Mouse (Mus musculus): ENCODE data around the gene Rev1. TPM values are rescaled to one million over a fixed set of nuclear protein-coding genes. Genes with fewer than 3 reads are reported as not detected.

The Rev1 gene
- polyA plus RNA-seq, 1 experiment from 2014 or later, result 31.7 TPM

DNA sequence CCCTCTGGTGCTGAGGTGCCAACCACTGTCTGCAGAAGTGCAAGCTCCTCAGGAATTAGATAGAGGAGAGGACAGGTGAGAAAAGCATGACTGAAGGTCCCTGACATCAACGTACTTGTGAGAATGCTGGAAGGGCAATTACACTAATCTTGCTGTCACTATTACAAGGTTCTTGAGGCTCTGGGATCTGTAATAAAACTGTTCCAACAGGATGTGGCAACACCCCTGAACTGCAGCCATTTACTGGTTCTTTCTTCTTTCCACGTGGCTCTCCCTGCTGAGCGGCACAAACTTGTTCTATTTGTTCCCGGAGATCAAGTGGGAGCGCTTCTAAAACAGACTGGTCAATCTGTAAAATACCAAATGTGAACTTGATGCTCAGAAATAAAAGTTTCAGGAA is 74.4 kb downstream of the Rev1 start:
- ATAC-seq (ENCODE audit: insufficient number of reproducible peaks, low FRiP score, low TSS enrichment, low read depth) (no peak), DNase-seq (ENCODE audit: low spot score) (no peak)
- Histone ChIP-seq H3K27me3 (ENCODE audit: control insufficient read depth, insufficient read depth, low read length) (no peaks in the 10 kb centered on the region), H3K9ac (ENCODE audit: low read length) (no peak overlapping the region), H3K4me3 (ENCODE audit: low read depth, low read length) (no peak overlapping the region), H3K4me1 (ENCODE audit: control insufficient read depth, insufficient read depth, low read length) (no peaks in the 10 kb centered on the region), H3K4me2 (ENCODE audit: low read depth, severe bottlenecking) (no peak overlapping the region), H3K27ac (replicated peaks; ENCODE audit: low read depth, low read length) (no peak overlapping the region), H3K36me3 (ENCODE audit: control insufficient read depth, insufficient read depth, low read length) (peaks cover 26% of the 10 kb centered on the region), H3K9me3 (ENCODE audit: control insufficient read depth, low read length) (no peaks in the 10 kb centered on the region)
- WGBS, result 84% methylated on average over 5 of the region's 5 CpGs

DNA sequence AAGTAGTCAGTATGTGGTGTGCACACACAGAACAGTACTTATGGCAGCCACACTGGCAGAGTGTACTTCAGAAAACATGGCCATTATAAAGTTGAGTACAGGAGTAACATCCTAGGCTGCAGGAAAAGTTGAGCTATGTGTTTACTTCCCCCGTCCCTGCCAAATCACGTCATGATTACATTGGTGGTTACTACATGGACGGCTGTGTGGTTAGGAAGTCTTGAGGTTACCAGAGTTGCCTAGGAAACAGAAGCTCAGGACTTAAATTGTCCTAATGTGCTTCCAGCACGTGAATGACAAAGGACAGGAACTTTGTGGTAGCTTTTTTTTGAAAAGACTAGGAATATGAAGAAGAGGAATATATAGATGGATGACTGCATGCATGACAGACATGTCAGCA is 80.0 kb downstream of the Rev1 start:
- 84% methylated on average over 4 of the region's 4 CpGs for WGBS
- no peak for DNase-seq (ENCODE audit: low spot score)
- Histone ChIP-seq H3K27me3 (ENCODE audit: control insufficient read depth, insufficient read depth, low read length) (no peaks in the 10 kb centered on the region), H3K4me3 (ENCODE audit: low read depth, low read length) (no peak overlapping the region), H3K9me3 (ENCODE audit: control insufficient read depth, low read length) (no peaks in the 10 kb centered on the region), H3K4me2 (ENCODE audit: low read depth, severe bottlenecking) (no peak overlapping the region), H3K27ac (replicated peaks; ENCODE audit: low read depth, low read length) (no peak overlapping the region), H3K4me1 (ENCODE audit: control insufficient read depth, insufficient read depth, low read length) (no peaks in the 10 kb centered on the region), H3K9ac (ENCODE audit: low read length) (no peak overlapping the region), H3K36me3 (ENCODE audit: control insufficient read depth, insufficient read depth, low read length) (peaks cover 24% of the 10 kb centered on the region)
- no peak for ATAC-seq (ENCODE audit: insufficient number of reproducible peaks, low FRiP score, low TSS enrichment, low read depth)

DNA sequence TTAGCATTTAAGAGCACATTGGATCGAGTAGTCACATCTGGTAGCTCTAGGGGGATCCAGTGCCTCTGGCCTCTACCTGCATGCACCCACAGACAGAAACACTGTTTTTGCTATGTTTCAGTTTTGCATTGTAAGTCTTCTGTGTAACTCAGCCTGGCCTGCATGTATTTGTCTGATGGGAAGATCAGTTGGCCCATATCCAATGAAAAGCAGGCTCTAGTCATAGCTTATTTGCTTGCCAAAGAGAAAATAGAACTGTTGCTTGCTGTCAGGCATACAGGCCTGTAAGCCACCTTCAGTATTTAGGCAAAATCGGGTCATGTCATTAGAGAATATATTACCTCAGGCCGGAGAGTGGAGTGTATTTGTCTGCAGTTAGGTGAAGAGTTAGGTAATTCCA is 81.5 kb downstream of the Rev1 start:
- Histone ChIP-seq H3K27me3 (ENCODE audit: control insufficient read depth, insufficient read depth, low read length) (no peaks in the 10 kb centered on the region), H3K4me1 (ENCODE audit: control insufficient read depth, insufficient read depth, low read length) (no peaks in the 10 kb centered on the region), H3K36me3 (ENCODE audit: control insufficient read depth, insufficient read depth, low read length) (peaks cover 22% of the 10 kb centered on the region), H3K27ac (replicated peaks; ENCODE audit: low read depth, low read length) (no peak overlapping the region), H3K4me2 (ENCODE audit: low read depth, severe bottlenecking) (no peak overlapping the region), H3K9ac (ENCODE audit: low read length) (no peak overlapping the region), H3K9me3 (ENCODE audit: control insufficient read depth, low read length) (no peaks in the 10 kb centered on the region), H3K4me3 (ENCODE audit: low read depth, low read length) (no peak overlapping the region)
- ATAC-seq (ENCODE audit: insufficient number of reproducible peaks, low FRiP score, low TSS enrichment, low read depth) (no peak), DNase-seq (ENCODE audit: low spot score) (no peak)
- 93% methylated on average over 3 of the region's 3 CpGs for WGBS

DNA sequence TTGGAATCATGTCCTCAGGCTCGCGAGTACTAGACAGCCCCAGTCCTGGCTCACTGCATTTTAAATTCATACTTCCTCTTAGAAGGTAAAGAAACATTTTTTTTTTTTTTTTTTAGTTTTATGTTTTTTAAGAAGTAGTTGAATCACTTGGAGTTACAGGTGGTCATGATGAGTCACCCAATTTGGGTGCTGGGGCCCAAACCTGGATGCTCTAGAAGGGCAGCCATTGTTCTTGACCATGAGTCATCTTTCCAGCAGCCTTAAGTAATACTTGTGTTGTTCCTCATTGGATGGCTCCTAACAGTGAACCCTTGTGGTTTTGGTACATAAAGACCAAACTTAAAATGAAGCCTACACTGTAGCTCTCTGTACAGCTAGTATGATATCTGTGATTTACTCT is 90.7 kb downstream of the Rev1 start:
- DNase-seq (ENCODE audit: low spot score), result no peak
- ATAC-seq (ENCODE audit: insufficient number of reproducible peaks, low FRiP score, low TSS enrichment, low read depth), result no peak
- Histone ChIP-seq H3K4me3 (ENCODE audit: low read depth, low read length) (no peak overlapping the region), H3K4me2 (ENCODE audit: low read depth, severe bottlenecking) (no peak overlapping the region), H3K9me3 (ENCODE audit: control insufficient read depth, low read length) (no peaks in the 10 kb centered on the region), H3K36me3 (ENCODE audit: control insufficient read depth, insufficient read depth, low read length) (peaks cover 32% of the 10 kb centered on the region; the same call in 1 of the 2 replicates), H3K9ac (ENCODE audit: low read length) (no peak overlapping the region), H3K27ac (replicated peaks; ENCODE audit: low read depth, low read length) (no peak overlapping the region), H3K4me1 (ENCODE audit: control insufficient read depth, insufficient read depth, low read length) (no peaks in the 10 kb centered on the region), H3K27me3 (ENCODE audit: control insufficient read depth, insufficient read depth, low read length) (no peaks in the 10 kb centered on the region)
- WGBS, result 93% methylated on average over 2 of the region's 2 CpGs

DNA sequence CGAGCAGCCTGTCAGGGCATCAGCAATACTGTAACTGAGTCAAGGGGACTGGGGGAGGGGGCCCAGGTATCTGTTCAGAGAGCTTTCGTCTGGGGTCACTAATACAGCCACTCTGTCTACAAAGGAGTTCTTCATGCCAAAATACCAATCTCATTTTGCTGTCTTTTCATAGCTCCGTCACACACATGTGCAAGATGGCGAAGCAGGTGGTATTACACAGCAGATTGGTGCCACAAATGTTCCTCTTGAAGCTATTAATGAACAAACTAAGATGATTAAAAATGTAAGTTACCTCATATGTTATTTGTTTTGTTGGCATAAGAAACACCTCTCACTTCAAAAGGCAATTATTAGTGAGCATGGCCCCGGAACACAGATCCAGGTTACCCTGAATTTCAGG is 92.2 kb downstream of the Rev1 start:
- no peaks in the 10 kb centered on the region for H3K9me3 ChIP-seq (ENCODE audit: control insufficient read depth, low read length)
- H3K9ac ChIP-seq (ENCODE audit: low read length), result no peak overlapping the region
- H3K27ac ChIP-seq (replicated peaks; ENCODE audit: low read depth, low read length), result no peak overlapping the region
- H3K27me3 ChIP-seq (ENCODE audit: control insufficient read depth, insufficient read depth, low read length), result no peaks in the 10 kb centered on the region
- H3K4me1 ChIP-seq (ENCODE audit: control insufficient read depth, insufficient read depth, low read length), result no peaks in the 10 kb centered on the region
- H3K4me2 ChIP-seq (ENCODE audit: low read depth, severe bottlenecking), result no peak overlapping the region
- H3K4me3 ChIP-seq (ENCODE audit: low read depth, low read length), result no peak overlapping the region
- ATAC-seq (ENCODE audit: insufficient number of reproducible peaks, low FRiP score, low TSS enrichment, low read depth) (no peak), DNase-seq (ENCODE audit: low spot score) (no peak)
- H3K36me3 ChIP-seq (ENCODE audit: control insufficient read depth, insufficient read depth, low read length), result peaks cover 31% of the 10 kb centered on the region; the same call in 1 of the 2 replicates
- 96% methylated on average over 5 of the region's 5 CpGs for WGBS

DNA sequence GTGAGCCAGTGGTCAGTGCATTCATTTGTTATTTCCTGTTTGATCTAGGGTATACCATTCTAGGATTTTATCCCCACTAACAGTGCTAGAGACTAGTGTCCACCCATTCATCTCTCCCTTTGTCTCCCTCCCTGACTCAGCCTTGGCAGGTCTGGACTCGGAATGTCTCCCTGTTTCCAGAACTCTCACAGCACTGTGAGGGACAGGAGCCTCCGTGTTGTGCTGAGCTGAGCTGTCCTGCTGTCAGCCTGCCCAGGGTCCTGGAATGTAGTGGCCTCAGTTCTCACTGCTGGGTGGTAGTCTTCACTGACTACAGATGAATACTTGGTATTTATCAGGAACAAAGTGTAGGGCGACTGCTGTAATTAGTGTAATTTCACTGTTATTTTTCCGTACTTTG is 94.1 kb downstream of the Rev1 start:
- Histone ChIP-seq H3K36me3 (ENCODE audit: control insufficient read depth, insufficient read depth, low read length) (peaks cover 22% of the 10 kb centered on the region; the same call in 1 of the 2 replicates), H3K4me3 (ENCODE audit: low read depth, low read length) (no peak overlapping the region), H3K27ac (replicated peaks; ENCODE audit: low read depth, low read length) (no peak overlapping the region), H3K27me3 (ENCODE audit: control insufficient read depth, insufficient read depth, low read length) (no peaks in the 10 kb centered on the region), H3K4me1 (ENCODE audit: control insufficient read depth, insufficient read depth, low read length) (no peaks in the 10 kb centered on the region), H3K4me2 (ENCODE audit: low read depth, severe bottlenecking) (no peak overlapping the region), H3K9me3 (ENCODE audit: control insufficient read depth, low read length) (no peaks in the 10 kb centered on the region), H3K9ac (ENCODE audit: low read length) (no peak overlapping the region)
- WGBS, result 91% methylated on average over 4 of the region's 4 CpGs
- no peak for DNase-seq (ENCODE audit: low spot score)
- ATAC-seq (ENCODE audit: insufficient number of reproducible peaks, low FRiP score, low TSS enrichment, low read depth), result no peak

DNA sequence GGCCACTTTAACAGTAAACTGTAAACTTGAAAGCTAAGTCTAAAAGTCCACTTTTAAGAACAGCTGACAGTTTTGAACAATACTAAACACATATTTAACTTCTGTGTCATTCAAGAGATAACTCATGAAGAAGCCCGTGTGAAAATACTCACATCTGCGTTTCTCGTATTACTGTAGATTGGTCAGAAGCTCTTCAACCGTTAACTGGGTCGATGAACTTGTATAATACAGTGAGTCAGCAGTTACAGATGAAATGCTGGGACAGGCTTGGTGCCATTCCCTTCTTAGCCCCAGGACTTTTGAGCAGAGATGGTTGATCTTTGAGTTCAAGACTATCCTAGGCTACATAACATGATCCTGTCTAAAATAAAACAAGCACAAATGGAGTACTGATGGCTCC is 98.2 kb downstream of the Rev1 start:
- no peak overlapping the region for H3K9ac ChIP-seq (ENCODE audit: low read length)
- no peaks in the 10 kb centered on the region for H3K4me1 ChIP-seq (ENCODE audit: control insufficient read depth, insufficient read depth, low read length)
- H3K27ac ChIP-seq (replicated peaks; ENCODE audit: low read depth, low read length), result no peak overlapping the region
- H3K4me3 ChIP-seq (ENCODE audit: low read depth, low read length), result no peak overlapping the region
- peaks cover 4% of the 10 kb centered on the region; the same call in 1 of the 2 replicates for H3K36me3 ChIP-seq (ENCODE audit: control insufficient read depth, insufficient read depth, low read length)
- H3K27me3 ChIP-seq (ENCODE audit: control insufficient read depth, insufficient read depth, low read length), result no peaks in the 10 kb centered on the region
- ATAC-seq (ENCODE audit: insufficient number of reproducible peaks, low FRiP score, low TSS enrichment, low read depth) (no peak), DNase-seq (ENCODE audit: low spot score) (no peak)
- no peaks in the 10 kb centered on the region for H3K9me3 ChIP-seq (ENCODE audit: control insufficient read depth, low read length)
- H3K4me2 ChIP-seq (ENCODE audit: low read depth, severe bottlenecking), result no peak overlapping the region
- 94% methylated on average over 5 of the region's 5 CpGs for WGBS

DNA sequence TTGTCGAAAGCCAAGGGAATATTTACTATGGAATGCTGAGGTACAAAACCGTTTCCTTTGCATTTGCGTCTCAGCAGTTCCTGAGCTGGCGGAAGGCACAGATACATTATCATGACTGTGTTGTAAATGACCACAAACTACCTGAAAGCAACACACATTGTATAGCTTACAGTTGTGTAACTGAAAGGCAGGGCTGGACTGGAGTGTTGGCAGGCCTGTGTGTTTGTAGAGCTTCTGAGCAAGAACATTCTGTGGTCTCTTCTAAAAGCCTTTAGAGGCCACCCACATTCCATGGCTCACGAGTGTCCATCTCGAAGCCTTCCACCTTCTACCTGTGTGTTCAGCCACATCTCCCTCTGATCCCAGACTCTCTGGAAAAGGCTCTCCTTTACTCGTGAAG is 102.3 kb downstream of the Rev1 start:
- no peak for ATAC-seq (ENCODE audit: insufficient number of reproducible peaks, low FRiP score, low TSS enrichment, low read depth)
- WGBS, result 93% methylated on average over 7 of the region's 7 CpGs
- no peak overlapping the region for H3K4me2 ChIP-seq (ENCODE audit: low read depth, severe bottlenecking)
- no peak overlapping the region for H3K27ac ChIP-seq (replicated peaks; ENCODE audit: low read depth, low read length)
- H3K4me1 ChIP-seq (ENCODE audit: control insufficient read depth, insufficient read depth, low read length), result no peaks in the 10 kb centered on the region
- no peaks in the 10 kb centered on the region for H3K9me3 ChIP-seq (ENCODE audit: control insufficient read depth, low read length)
- no peak for DNase-seq (ENCODE audit: low spot score)
- no peak overlapping the region for H3K4me3 ChIP-seq (ENCODE audit: low read depth, low read length)
- H3K9ac ChIP-seq (ENCODE audit: low read length), result no peak overlapping the region
- H3K27me3 ChIP-seq (ENCODE audit: control insufficient read depth, insufficient read depth, low read length), result no peaks in the 10 kb centered on the region
- H3K36me3 ChIP-seq (ENCODE audit: control insufficient read depth, insufficient read depth, low read length), result no peaks in the 10 kb centered on the region; the same call in 1 of the 2 replicates

DNA sequence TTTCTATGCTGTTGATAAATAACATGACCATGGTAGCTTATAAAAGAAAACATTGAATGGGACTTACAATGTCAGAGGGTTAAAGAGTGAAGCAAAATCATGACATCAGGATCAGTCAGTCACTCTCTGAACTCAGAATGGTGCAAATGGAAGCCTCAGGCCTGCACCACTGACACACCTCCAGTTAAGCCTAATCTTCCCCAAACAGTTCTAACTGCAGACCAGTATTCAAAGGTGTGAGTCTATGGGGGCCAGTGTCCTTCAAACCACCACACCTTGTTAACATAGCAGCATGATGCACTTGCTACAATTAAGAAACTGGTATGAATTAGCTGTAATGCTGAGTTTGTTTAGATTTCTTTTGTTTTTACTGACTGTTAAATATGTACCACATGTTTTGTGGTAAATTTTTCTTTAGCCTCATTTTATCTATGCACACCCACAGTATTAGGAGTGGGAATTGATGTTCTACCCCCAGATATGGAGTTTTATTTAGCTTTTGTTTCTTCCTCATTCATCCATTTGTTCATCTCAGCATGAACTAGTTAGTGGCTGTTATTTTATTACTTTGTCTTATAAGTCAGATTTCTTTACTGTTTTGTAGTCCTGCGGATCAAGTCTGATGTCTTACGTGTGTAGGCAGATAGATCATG is 114.9 kb downstream of the Rev1 start:
- Histone ChIP-seq H3K27me3 (ENCODE audit: control insufficient read depth, insufficient read depth, low read length) (no peaks in the 10 kb centered on the region), H3K9me3 (ENCODE audit: control insufficient read depth, low read length) (no peaks in the 10 kb centered on the region), H3K4me1 (ENCODE audit: control insufficient read depth, insufficient read depth, low read length) (no peaks in the 10 kb centered on the region), H3K27ac (replicated peaks; ENCODE audit: low read depth, low read length) (no peak overlapping the region), H3K36me3 (ENCODE audit: control insufficient read depth, insufficient read depth, low read length) (peaks cover 2% of the 10 kb centered on the region; the same call in 1 of the 2 replicates), H3K4me2 (ENCODE audit: low read depth, severe bottlenecking) (no peak overlapping the region), H3K9ac (ENCODE audit: low read length) (no peak overlapping the region), H3K4me3 (ENCODE audit: low read depth, low read length) (no peak overlapping the region)
- WGBS, result 89% methylated on average over 2 of the region's 2 CpGs
- DNase-seq (ENCODE audit: low spot score) (no peak), ATAC-seq (ENCODE audit: insufficient number of reproducible peaks, low FRiP score, low TSS enrichment, low read depth) (no peak)
